ENCODE assay signal across 7 mouse cellular contexts in genomic region chr8:103825289-103825688, GRCm38 (mm10).
DNase-seq lines count a peak whose midpoint lies in the region; ATAC-seq and TF ChIP-seq lines count a peak whose summit lies in the region.

No protein-coding gene starts in this region.

- no peak overlapping the region for H3K4me3 ChIP-seq in midbrain, postnatal 0 days (ENCODE audit: low read depth, low read length)
- H3K4me3 ChIP-seq in midbrain, embryonic 13.5 days (replicated peaks) = no peak overlapping the region

- no peak overlapping the region for H3K9ac ChIP-seq in midbrain, postnatal 0 days (replicated peaks; ENCODE audit: low read length, poor library complexity, severe bottlenecking)
- no peak overlapping the region for H3K9ac ChIP-seq in midbrain, embryonic 13.5 days (replicated peaks)

- WGBS in midbrain, postnatal 0 days = 62% methylated on average over 3 of the region's 3 CpGs
- 74% methylated on average over 3 of the region's 3 CpGs for WGBS in midbrain, embryonic 13.5 days

- no peaks in the 10 kb centered on the region for H3K27me3 ChIP-seq in midbrain, postnatal 0 days (ENCODE audit: insufficient read depth, low read length)
- H3K27me3 ChIP-seq in midbrain, embryonic 13.5 days = no peaks in the 10 kb centered on the region

- no peak overlapping the region for H3K27ac ChIP-seq in midbrain, postnatal 0 days (ENCODE audit: low read depth, low read length)
- no peak overlapping the region for H3K27ac ChIP-seq in midbrain, embryonic 13.5 days

- H3K36me3 ChIP-seq in midbrain, postnatal 0 days (ENCODE audit: insufficient read depth, low read length) = no peaks in the 10 kb centered on the region
- H3K36me3 ChIP-seq in midbrain, embryonic 13.5 days = no peaks in the 10 kb centered on the region

- ATAC-seq in midbrain, postnatal 0 days (ENCODE audit: low FRiP score) = no peak
- ATAC-seq in midbrain, embryonic 13.5 days = no peak
- no peak for ATAC-seq in megakaryocyte-erythroid progenitor cell, adult 5-6 weeks (replicated peaks; ENCODE audit: low FRiP score, low TSS enrichment, poor library complexity, severe bottlenecking)

- no peaks in the 10 kb centered on the region for H3K9me3 ChIP-seq in midbrain, postnatal 0 days (ENCODE audit: low read length)
- no peaks in the 10 kb centered on the region; the same call in 1 of the 2 replicates for H3K9me3 ChIP-seq in midbrain, embryonic 13.5 days

- TF ChIP-seq CTCF in midbrain, postnatal 0 days (IDR thresholded peaks at IDR 0.05) = no peak

- no peak overlapping the region for H3K4me2 ChIP-seq in midbrain, postnatal 0 days (ENCODE audit: low read depth, low read length, poor library complexity, severe bottlenecking)
- no peak overlapping the region for H3K4me2 ChIP-seq in midbrain, embryonic 13.5 days (replicated peaks)

- H3K4me1 ChIP-seq in midbrain, postnatal 0 days (ENCODE audit: insufficient read depth, low read length) = no peaks in the 10 kb centered on the region
- H3K4me1 ChIP-seq in midbrain, embryonic 13.5 days (replicated peaks) = peaks cover 10% of the 10 kb centered on the region

- peak; percentile 68 for DNase-seq in midbrain, postnatal 0 days (ENCODE audit: low spot score)
- peak; percentile 24 to 72 for DNase-seq in gastrocnemius, postnatal 4 days (ENCODE audit: low spot score in 2 of 2)
- peak; percentile 79 to 81 for DNase-seq in kidney, postnatal 25 days
- DNase-seq in urinary bladder, postnatal 36 days (ENCODE audit: low spot score in 2 of 2) = peak; percentile 42 to 55
- no peak for DNase-seq in cerebellum, adult 18-20 months

Comparison
In these comparisons a context has a peak if more than half of its experiments do, and no peak if none do; other contexts are left out.
1. DNase-seq: peak in midbrain, postnatal 0 days (single experiment), gastrocnemius, postnatal 4 days (2 of 2), kidney, postnatal 25 days (2 of 2) and urinary bladder, postnatal 36 days (2 of 2); none in cerebellum, adult 18-20 months (0 of 2).